Mouse (Mus musculus) layer of hippocampus, postnatal 14 days (tissue): ENCODE results near the gene Sox10. TPM values are rescaled to one million over a fixed set of nuclear protein-coding genes. Genes with fewer than 3 reads are reported as not detected.

Experiments used
- DNase-seq, 2 experiments: peaks; one replicate each; pipeline ENCODE4 v3.0.0; 2021 to 2022; ENCODE audit warnings: low spot score in 2 of 2, mixed read lengths in 1 of 2
- total RNA-seq, 2 experiments: library from RNA; stranded (reverse); gene quantifications; 2 replicates each; pipeline ENCODE4 v1.2.3; 2021

Sox10 gene
- total RNA-seq, 2 experiments from 2014 or later, result 52.2 to 54.1 TPM

GRCm38 (mm10) chr15:79126217-79126932 lies 38.7 kb downstream of the Sox10 start:
- DNase-seq, result peak in 1 of 2 experiments; percentile 44

- no peak for DNase-seq
Observed at GRCm38 (mm10) chr15:79124331-79124875, 40.6 kb downstream of the Sox10 start.

- DNase-seq, result no peak
Observed at GRCm38 (mm10) chr15:79123751-79124150, 41.3 kb downstream of the Sox10 start.

DNA sequence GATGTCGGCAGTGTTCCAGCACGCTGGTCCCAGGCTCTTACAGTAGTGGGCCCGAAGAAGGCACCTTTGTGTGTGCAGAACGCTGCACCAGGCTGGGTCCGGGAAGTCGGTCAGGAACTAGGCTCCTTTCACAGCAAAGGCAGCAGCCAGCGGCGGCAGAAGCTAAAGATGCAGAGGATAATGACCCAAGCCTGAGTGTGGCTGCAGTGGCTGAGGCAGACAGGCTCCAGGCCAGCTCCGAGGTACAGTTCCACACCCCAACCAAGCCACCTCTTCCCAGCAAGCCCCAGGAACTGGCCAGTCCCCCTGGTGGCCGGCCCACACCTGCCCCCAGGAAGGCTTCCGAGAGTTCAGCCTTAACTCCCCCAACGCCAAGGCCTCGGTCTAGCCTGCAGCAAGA lies 42.5 kb downstream of the Sox10 start:
- DNase-seq, result no peak

DNA sequence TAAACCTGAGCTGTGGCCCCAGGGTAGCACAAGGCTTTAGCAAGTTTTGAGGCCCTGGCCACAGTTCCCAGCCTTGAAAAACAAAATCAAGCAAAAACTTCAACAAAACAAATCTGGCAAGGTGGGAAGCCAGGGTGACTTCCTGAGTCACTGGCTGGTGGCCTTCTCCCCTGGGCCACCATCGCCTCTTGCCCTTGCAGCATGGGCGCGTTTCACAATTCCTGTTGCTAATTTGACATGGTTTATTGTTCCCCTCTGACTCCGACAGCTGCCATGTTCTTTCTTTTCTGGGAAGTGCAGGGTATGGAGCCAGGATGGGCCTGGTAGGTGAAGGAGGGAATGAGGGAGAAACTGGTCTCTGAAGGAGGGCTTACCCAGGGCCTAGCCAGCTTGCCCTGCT lies 42.9 kb downstream of the Sox10 start:
- DNase-seq, result no peak

GRCm38 (mm10) chr15:79119491-79119890 lies 45.5 kb downstream of the Sox10 start:
- no peak for DNase-seq

DNA sequence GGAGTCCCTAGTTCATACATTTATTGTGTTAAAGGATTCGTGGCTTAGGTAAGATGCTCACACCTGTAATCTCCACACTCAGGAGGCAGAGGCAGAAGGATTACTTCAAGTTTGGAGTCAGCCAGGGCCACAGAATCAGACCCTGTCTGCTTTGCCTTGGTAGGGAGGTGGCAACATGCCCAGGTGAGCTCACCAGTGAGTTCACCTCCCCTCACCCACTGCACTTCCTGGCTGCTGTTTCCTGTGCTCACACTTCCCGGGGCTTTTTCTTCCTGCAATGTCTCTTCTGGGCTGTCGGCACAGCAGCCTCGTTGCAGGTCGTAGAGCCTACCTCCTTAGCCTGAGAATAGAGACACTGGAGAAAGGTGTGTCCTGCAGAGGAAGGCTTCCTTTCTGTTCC lies 49.8 kb downstream of the Sox10 start:
- DNase-seq, result no peak

- DNase-seq, result no peak
Observed at GRCm38 (mm10) chr15:79111774-79112173, 53.3 kb downstream of the Sox10 start.

GRCm38 (mm10) chr15:79110528-79110927 lies 54.5 kb downstream of the Sox10 start:
- no peak for DNase-seq

DNA sequence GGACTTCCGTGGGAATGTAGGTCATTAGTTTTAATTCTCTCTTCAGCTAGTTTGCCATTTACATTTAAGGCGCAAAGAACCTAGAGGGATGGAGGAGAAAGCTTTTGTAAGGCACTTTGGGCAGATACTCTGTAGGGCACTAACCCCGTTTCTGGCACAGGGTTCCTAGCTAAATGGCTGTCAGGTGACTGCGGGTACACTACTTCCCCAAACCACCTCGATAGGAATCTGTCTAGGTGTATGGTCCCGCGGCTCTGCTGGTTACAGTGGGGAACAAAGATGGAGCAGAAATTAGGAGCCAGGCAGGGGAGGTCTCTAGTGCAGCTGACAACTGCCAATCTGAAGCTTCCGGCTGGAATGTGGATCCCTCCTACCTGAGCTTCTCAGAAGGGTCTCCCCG lies 55.0 kb downstream of the Sox10 start:
- no peak for DNase-seq

- no peak for DNase-seq
Observed at GRCm38 (mm10) chr15:79109321-79109934, 55.6 kb downstream of the Sox10 start.

DNA sequence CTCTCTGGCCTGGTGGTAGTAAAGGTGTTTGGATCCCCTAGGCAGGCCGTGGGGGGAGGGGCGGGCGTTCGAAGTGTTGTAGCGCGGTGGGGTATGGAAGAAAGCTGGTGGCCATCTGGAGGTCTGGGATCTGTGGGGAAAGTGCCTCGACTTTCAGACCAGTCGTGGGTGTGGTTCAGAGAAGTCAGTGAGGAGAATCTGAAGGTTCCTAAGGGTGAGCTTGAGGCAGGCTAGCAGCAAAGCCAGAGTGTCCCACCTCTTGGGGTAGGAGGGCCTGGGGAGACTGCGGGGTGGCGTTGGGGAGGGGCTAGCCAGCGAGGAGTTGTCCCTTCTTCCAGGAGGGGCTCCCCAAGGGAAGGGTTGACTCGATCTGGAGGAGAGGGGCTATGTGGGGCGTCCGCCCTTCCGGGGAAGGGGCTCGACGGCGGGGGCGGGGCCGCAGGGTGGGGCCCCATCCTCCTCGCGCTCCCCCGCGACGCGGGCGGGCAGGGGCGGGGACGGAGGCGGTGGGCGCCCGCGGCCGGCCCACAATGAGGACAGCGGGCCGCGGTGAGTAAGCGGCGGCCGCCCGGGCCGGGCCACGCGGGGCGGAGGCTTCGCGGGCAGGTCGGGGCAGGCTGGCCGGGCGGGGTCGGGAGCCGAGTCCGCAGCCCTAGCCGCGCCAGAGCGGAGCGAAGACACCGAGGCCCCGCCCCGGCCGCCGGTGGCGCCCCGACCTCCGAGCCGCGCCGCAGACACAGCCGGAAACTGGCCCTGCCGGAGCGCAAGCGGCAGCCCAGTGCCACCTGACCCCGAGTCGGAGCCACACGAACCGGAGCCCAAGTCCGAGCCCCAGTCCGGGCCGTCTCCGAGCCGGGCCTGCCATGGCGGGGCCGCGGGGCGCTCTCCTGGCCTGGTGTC lies 56.4 kb downstream of the Sox10 start, which contains the start of gene Micall1:
TSS of gene Micall1 (plus strand) at position 478 of the 900 bp plus-strand sequence.
- DNase-seq, result no peak

DNA sequence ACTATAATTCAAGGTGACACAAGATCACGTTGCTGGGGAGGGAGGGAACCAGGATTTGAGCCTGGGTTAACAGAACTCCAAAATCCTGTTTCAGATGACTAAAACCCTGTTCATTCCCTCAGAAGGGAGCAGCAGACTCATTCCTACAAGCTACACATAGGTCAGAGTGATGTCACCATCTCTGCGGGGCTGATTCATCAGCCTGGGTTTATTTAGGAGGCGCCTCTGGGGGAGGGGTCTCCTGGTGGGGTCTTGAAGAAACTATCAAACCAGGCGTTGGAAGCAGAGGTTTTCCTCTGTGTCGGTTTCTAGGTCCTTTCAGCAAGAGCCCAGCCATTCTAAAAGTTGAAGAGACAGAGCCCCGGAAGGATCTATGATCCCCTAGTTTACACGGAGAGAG lies 57.1 kb downstream of the Sox10 start:
- DNase-seq, result no peak

GRCm38 (mm10) chr15:79105804-79106203 lies 59.2 kb downstream of the Sox10 start:
- no peak for DNase-seq

Other genes starting within 250 kb of the Sox10 start
- 10 to 100 TPM; 15.3 to 27.0 TPM for gene Lgals1, start 238.5 kb downstream of the Sox10 start, total RNA-seq
- gene Nol12, start 230.3 kb downstream of the Sox10 start, total RNA-seq, result 10 to 100 TPM; 35.9 to 36.1 TPM
- gene Triobp, start 217.5 kb downstream of the Sox10 start, total RNA-seq, result 10 to 100 TPM; 19.3 to 21.1 TPM
- gene H1f0, start 136.8 kb downstream of the Sox10 start, total RNA-seq, result 10 to 100 TPM; 88.8 to 94.3 TPM
- under 1 TPM in 1 of 2 experiments, not detected in 1; 0.72 TPM for gene Galr3, start 123.4 kb downstream of the Sox10 start, total RNA-seq
- gene Ankrd54, start 102.3 kb downstream of the Sox10 start, total RNA-seq, result 10 to 100 TPM; 18.9 to 19.0 TPM
- 10 to 100 TPM; 82.2 to 83.1 TPM for gene Eif3l, start 90.1 kb downstream of the Sox10 start, total RNA-seq
- gene Micall1, start 56.3 kb downstream of the Sox10 start, total RNA-seq, result 10 to 100 TPM; 36.5 to 39.3 TPM
- gene Polr2f, start 24.2 kb downstream of the Sox10 start, total RNA-seq, result 100 to 1,000 TPM; 114 to 125 TPM
- gene 1700088E04Rik, start 24.0 kb downstream of the Sox10 start, total RNA-seq, result 10 to 100 TPM; 12.4 to 13.5 TPM
- gene Pick1, start 63.9 kb upstream of the Sox10 start, total RNA-seq, result 10 to 100 TPM; 47.6 to 47.8 TPM
- 1 to 10 TPM; 1.3 to 1.7 TPM for gene Gm49486, start 64.2 kb upstream of the Sox10 start, total RNA-seq
- gene Slc16a8, start 89.5 kb upstream of the Sox10 start, total RNA-seq, result 1 to 10 TPM in 1 of 2 experiments, under 1 TPM in 1; 0.21 to 1.0 TPM
- gene Baiap2l2, start 120.3 kb upstream of the Sox10 start, total RNA-seq, result 1 to 10 TPM; 2.7 to 4.0 TPM
- 10 to 100 TPM; 18.5 to 22.3 TPM for gene Pla2g6, start 163.2 kb upstream of the Sox10 start, total RNA-seq
- 1 to 10 TPM; 1.7 to 2.0 TPM for gene Maff, start 181.4 kb upstream of the Sox10 start, total RNA-seq
- 10 to 100 TPM; 47.4 to 49.2 TPM for gene Tmem184b, start 238.3 kb upstream of the Sox10 start, total RNA-seq